Mouse (Mus musculus) lung, adult 18-20 months (tissue): ENCODE results near the gene Pitpnm3.
"Not testable (repeated sequence)": the region's sequence is repeated elsewhere in the genome, so short reads cannot be mapped to it uniquely, and the experiment has no call there.

Experiments
- DNase-seq, 2 experiments: peaks; one replicate each; pipeline ENCODE4 v3.0.0; 2022; ENCODE audit warnings: mixed read lengths in 2 of 2

The Pitpnm3 gene

DNA sequence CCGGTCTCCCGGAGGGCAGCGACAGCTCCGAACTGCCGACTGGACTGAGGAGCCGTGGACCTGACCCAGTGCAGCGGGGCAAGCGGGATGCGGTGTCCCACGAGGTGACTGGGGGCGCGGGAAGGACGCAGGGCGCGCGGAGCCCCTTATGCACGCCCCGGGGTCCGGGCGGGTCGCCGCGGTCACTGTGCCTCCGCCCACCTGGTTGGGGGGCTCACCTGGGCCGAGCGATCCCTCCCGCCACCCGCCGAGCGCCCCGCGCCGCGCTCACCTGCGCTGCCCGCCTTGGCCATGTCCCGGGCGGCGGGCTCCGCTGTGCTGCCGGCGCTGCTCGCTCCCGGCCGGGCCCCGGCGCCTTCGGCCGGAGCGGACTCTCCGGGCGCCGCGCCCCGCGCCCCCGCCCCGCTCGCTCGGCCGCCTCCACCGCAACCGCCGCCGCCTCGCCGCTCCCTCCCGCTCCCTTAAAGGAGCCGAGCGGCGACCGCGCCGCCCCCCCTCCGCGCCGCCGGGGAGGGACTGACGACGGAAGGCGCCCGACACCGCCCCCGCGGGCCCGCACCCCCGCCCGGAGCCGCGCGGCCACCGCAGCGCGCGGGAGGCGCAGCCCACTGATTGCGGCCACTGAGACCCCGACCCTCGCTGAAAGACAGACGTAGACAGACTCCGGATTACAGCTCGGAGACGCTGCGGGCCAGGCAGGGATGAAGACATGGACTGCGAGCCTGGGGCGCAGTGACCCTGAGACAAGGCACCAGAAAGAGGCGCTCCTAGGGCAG is at the start of gene Pitpnm3:
TSS of gene Pitpnm3 (minus strand) at position 396 of the 776 bp plus-strand sequence.
- DNase-seq, result peak; percentile 69 to 71

GRCm38 (mm10) chr11:72184252-72184651 is 48.7 kb upstream of the Pitpnm3 start:
- no peak for DNase-seq

DNA sequence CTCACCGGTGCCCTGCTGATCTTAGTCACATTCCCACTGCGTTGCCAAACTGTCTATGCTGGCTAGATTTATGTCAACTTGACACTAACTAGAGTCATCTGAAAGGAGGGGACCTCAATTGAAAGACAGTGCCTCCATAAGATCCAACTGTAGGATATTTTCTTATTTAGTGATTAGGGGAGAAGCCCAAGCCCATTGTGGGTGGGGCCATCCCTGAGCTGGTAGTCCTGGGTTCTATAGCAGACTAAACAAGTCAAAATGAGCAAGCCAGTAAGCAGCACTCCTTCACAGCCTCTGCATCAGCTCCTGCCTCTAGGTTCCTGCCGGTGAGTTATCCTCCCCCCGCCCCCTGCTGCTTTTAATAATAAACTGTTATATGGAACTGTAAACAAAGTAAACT is 45.6 kb upstream of the Pitpnm3 start:
- no peak for DNase-seq

- no peak for DNase-seq
Observed at GRCm38 (mm10) chr11:72180556-72180955, 45.0 kb upstream of the Pitpnm3 start.

DNA sequence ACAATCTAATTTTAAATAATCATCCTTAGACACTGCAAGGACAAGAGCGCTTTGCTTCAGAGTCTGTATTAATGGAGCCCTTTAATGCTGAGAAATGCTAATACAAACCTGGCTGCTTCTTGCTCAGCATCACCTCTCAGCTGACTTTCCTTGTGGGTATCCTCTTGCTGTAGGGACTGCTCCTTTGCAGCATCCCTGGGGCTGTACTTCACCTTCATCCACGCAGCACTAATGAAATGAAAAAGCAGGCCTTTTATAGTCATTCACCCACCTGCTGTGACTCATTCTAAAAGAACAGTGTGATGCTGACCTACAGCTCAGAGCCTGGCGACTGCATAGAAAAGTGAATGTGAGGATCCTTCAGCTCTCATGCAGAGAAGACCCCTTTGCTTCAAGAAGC is 41.0 kb upstream of the Pitpnm3 start:
- DNase-seq, result no peak

GRCm38 (mm10) chr11:72175966-72176365 is 40.4 kb upstream of the Pitpnm3 start:
- no peak for DNase-seq

- no peak for DNase-seq
Observed at GRCm38 (mm10) chr11:72174721-72175120, 39.1 kb upstream of the Pitpnm3 start.

DNA sequence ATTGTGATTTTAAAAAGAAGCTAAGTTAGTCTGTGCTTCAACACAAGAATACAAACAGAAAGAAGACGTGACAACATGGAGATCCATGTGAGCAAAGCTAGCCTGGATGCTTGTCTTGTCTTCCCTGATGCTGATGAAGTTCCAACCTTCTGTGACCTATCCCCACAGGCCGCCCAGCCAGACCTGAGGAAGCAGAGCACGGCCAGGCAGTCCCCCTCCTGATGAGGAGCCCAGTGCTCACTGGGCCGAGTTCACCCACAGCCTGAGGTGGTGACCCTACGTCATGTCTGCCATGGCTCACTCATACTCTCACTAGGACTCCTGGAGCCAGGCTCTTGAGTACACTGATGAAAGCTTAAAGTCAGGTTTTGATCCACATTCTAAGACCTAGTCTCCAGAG is 37.9 kb upstream of the Pitpnm3 start:
- DNase-seq, result no peak

GRCm38 (mm10) chr11:72171906-72172305 is 36.3 kb upstream of the Pitpnm3 start:
- DNase-seq, result not testable (repeated sequence)

- DNase-seq, result no peak
Observed at GRCm38 (mm10) chr11:72169871-72170270, 34.3 kb upstream of the Pitpnm3 start.

DNA sequence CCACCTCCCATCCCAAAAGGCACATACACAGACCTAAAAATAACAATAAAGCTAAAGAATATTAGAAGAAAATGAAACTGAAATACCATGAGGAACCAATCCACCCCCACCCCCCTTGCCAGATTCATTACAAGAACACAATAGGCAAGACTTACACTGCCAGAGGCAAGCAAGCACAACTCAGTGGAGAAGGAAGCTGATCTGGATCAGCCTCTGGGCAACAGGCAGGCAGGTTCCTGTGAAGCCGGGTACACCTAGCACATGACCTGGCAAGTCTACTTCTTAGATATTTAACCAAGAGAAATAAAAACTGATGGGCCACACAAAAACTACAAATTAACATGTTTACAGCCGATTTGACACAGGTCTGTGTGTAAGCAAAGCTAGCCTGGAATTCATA is 27.6 kb upstream of the Pitpnm3 start:
- DNase-seq, result no peak

DNA sequence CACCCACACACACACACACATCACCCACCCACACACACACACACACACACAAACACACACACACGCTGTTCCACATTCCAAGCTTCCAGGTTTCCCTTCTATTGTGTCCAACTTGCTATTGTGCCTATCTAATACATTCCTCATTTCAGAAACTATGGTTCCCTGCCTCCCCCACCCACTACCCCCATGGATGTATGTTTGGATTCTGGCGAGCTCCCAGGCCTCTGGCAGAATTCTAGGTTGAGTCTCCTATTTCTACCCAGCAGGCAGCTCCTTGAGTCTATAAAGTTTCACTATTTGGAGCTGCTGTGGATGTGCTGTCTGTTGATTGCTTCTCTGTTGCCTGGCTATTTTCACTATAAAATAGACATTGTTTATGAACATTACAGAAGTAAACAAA is 21.0 kb upstream of the Pitpnm3 start:
- no peak for DNase-seq

DNA sequence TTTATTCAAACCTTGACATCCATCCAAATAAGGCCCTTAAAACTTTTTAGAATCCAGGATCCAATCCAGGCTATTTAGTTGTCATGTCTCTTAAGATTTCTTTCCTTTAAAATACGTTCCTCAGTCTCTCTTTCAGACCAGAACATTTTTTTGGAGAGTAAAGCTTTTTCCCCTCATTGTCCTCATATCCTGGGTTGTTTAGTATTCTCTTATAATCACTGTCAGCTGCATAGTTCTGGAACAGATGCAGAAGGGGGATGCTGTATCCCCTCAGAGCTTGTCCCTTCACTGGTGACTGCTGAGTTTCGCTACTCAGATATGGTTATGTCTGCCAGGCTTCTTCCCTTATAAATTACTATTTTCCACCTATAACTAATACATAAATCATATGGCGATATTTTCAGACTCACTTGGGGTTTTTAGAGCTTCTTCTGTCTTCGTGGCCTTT is 20.4 kb upstream of the Pitpnm3 start:
- DNase-seq, result no peak

DNA sequence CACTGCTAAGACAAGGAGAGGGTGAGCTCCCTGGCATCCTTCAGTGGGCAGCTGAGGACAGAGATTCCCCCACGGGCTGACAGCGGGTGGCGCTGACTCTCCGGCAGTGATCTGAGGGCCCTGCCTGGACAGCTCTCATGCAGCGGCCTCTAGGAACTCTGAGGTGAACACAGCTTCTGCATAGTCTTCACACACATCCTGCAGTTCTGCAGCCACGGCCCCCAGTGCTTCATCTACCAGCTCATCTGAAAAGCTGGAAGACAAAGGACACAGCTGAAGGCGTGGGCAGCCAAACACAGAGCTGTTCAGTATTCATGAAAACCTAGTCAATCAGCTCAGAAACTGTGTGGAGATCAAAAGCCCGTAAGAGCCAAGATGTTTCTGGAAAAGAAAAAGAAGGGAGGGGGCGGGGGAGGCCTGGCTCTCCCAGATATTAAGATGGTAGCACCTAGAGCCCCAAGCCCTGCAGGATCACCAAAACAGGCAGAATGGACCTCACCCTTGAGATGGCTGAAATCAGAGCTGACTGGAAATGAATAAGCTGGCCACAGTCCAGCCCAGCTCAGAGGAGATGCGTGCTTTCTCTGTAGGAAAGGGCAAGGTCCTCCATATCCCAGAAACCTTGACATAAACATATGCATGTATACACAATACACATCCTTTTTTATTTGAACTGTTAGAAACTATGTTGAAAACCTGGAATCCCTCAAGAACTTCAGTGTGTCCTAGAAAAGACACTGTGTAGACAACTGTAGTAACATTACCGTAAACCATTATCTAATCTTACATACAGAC is 19.8 kb upstream of the Pitpnm3 start:
- DNase-seq, result no peak

- peak; percentile 53 to 70 for DNase-seq
Observed at GRCm38 (mm10) chr11:72153122-72153862, 17.7 kb upstream of the Pitpnm3 start.

DNA sequence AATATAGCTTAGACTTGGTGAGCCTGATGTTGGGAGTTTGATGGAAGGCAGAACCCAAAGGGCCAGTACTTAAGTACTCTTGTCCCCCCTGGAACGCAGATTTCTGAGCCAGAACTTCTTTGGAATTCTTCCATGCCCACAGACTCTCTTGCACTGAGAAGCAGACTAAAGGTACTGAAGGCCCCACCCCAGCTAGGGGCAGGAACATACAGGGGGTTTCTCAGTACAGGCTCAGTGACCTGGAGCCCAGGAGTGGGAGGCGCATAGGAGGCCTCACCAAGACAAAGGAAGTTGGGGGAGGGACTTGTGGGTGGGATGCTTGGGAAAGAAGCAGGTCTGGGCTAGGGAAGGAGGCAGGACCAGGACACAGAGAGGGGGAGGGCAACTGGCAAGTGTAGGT is 15.5 kb upstream of the Pitpnm3 start:
- peak; percentile 68 to 78 for DNase-seq

DNA sequence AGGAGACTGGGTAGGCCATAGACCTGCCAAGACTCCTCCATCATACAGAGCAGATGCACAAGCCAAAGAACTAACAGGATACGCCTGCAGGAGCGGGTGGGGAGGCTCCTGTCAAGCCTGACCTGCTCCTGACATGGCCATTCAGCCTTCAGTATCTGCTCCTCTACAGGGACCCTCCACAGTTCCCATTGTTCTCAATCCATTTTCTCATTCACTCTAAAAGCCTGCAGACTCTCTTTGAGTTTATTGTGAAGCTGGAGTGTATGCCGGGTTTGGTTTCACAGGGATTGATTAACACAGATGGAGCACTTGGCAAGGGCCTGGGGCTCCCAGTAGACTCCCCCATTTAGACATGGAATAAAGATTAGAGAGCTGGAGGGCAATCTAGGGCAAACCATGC is 12.3 kb upstream of the Pitpnm3 start:
- DNase-seq, result no peak

DNA sequence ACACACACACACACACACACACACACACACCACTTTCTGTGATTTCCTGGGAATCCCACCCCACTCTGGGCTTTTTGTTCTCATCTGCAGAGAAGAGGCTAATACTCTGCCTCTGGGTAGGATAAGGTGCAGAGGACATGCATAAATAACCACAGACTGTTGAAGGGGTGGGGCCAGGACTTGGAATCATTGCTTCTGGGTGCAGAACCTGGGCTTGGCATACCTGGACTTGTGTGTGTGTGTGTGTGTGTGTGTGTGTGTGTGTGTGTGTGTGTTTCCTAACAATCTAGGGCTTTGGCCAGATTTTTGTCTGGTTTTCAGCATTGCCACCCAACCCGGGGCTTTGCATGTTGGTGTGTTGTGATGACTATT is 10.3 kb upstream of the Pitpnm3 start:
- DNase-seq, result no peak

DNA sequence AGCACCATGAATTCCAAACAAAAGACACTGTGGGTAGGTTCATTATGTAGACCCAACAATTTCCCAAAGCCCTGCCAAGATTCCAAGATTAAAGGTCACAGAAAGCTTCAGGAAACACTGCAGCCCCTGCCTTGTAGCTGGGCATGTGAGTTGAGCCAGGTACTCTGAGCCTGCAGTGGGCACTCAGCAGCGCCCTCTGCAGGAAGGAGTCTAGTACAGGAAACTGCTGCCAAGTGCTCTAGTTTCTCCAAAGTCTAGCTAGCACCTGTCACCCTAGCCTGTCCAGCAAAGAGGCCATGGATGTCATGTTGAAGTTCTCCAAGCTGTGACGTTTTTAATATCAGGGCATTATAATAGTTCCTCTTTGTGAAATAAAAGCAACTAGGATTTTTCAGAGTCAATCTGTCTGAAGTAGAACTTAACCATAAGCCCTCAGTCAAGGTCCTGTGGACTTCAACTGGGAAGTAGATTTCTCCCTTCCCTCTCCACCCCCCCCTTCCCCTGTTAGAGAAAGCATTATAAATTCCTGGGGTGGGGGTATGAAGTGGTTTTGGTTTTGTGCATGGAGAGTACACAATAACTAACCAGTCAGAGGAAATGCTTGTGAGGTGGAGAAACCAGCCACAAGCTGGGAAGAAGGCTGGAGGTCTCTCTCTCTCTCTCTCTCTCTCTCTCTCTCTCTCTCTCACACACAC is 9.8 kb upstream of the Pitpnm3 start:
- peak; percentile 56 to 70 for DNase-seq

GRCm38 (mm10) chr11:72142889-72143288 is 7.3 kb upstream of the Pitpnm3 start:
- peak; percentile 81 to 88 for DNase-seq

- DNase-seq, result no peak
Observed at GRCm38 (mm10) chr11:72140198-72140597, 4.6 kb upstream of the Pitpnm3 start.

GRCm38 (mm10) chr11:72136231-72136982 is 829 bp upstream of the Pitpnm3 start:
- DNase-seq, result peak; percentile 66 to 79
